Mouse (Mus musculus) CH12F3 (cell line): ENCODE data around the gene Hectd1.

ENCODE experiments used
- in situ Hi-C: fragments of 300-500 bp; cut with MboI; formaldehyde crosslinking; loops from 2 replicates; pipeline ENCODE4 v1.14.3; 2020; ENCODE audit warnings: low sequenced_read_pairs

Gene Hectd1

GRCm38 (mm10) chr12:51810564-51810963 lies 18.8 kb downstream of the Hectd1 start:
- in situ Hi-C loops, result no loop called here

DNA sequence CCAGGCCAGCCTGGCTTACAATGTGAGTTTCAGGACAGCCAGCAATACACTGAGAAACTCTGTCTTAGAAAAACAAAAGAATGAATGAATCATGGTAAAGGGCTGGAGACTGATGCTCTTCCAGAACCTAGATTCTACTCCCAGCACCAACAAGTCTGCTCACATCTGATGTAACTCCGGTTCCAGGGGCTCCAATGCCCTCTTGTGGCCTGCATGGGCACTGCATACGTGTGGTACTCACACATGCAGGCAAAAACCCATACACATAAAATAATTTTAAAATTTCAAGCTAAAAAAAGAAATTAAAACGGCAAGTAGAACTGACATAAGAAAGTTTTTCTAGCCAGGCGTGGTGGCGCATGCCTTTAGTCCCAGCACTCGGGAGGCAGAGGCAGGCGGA lies 44.5 kb downstream of the Hectd1 start:
- in situ Hi-C loops, result no loop called here

DNA sequence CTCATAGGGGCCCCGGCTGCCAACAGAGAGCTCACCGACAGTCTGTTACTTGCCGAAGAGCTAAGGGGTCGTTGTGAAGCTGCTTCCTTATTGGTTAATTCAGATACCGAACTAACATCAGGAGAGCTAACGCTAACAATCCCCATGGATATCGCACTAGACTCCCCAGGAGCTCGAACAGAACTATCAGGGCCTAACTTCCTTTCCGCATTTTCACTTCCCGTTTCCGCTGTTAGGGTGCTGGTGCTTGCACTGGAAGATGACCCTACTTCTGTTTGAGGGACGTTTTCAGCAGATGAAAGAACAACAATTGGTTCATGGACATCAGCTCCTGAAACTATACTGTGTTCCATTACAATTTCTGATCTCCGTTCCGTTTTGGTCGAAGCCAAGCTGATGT lies 60.6 kb downstream of the Hectd1 start:
- in situ Hi-C loops, result loop anchor here (25.0 kb wide), 1 partner anchor 381 kb away; the partner anchor contains the start of gene Scfd1

DNA sequence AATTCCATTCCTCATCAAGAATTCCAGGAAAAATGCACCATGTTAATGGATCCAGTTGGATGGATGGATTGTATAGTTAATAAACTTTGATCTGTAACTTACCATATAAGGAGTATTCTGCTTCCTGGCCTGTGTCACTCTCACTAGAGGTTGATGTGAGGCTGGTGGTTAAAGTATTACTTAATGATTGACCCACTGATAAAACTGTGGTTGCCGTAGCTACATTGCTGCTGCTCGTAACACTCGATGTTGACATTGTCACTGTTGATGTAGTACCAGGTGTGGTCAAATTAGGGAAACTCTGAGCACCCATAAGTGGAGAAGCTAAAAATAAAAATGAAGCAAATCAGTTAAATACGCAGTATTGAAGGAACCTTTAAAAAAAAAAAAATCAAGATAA lies 61.9 kb downstream of the Hectd1 start:
- in situ Hi-C loops, result loop anchor here (25.0 kb wide), 1 partner anchor 380 kb away; the partner anchor contains the start of gene Scfd1

- in situ Hi-C loops, result loop anchor here (25.0 kb wide), 1 partner anchor 372 kb away; the partner anchor contains the start of gene Scfd1
Measured at GRCm38 (mm10) chr12:51759374-51759773, 70.0 kb downstream of the Hectd1 start.

- in situ Hi-C loops, result loop anchor here (25.0 kb wide), 1 partner anchor 369 kb away; the partner anchor contains the start of gene Scfd1
Measured at GRCm38 (mm10) chr12:51756599-51756961, 72.8 kb downstream of the Hectd1 start.

- in situ Hi-C loops, result loop anchor here (25.0 kb wide), 1 partner anchor 369 kb away; the partner anchor contains the start of gene Scfd1
Measured at GRCm38 (mm10) chr12:51755938-51756598, 73.3 kb downstream of the Hectd1 start.

DNA sequence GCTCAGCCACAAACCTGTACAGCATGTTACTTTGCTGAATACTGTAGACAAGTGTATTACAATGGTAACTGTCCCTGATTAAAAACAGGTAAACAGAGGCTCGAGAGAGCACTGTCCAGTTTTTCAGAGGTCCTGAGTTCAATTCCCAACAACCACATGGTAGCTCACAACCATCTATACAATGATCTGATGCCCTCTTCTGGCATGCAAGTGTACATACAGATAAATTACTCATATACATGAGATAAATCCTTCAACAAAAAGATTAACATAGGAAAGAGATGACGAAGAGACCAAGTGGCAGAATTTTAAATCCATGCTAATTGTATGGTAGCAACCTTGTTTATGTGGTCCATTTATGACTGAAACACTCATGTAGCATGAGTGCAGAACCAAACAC lies 82.0 kb downstream of the Hectd1 start:
- in situ Hi-C loops, result no loop called here

- in situ Hi-C loops, result no loop called here
Measured at GRCm38 (mm10) chr12:51744957-51745356, 84.4 kb downstream of the Hectd1 start.

- in situ Hi-C loops, result no loop called here
Measured at GRCm38 (mm10) chr12:51741690-51742089, 87.6 kb downstream of the Hectd1 start.

GRCm38 (mm10) chr12:51736807-51737206 lies 92.5 kb downstream of the Hectd1 start:
- in situ Hi-C loops, result no loop called here

DNA sequence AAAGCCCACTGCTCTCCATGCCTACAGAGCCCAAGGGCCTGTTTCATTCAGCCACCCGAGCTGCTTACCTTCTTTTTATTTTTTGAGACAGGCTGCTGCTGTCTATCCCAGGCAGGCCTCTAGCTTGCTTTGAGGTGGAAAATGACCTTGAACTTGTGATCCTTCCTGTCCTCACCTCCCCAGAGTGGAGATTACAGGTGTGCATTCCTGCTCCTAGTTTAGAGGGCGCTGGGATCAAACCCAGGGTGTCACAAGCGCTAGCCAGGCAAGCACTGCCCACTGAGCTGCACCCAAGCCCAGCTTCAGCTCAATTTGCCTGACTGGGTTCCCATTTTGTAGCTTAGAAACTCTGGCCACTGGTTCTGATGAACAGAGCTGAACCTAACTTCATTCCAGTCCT lies 93.0 kb downstream of the Hectd1 start:
- in situ Hi-C loops, result no loop called here

DNA sequence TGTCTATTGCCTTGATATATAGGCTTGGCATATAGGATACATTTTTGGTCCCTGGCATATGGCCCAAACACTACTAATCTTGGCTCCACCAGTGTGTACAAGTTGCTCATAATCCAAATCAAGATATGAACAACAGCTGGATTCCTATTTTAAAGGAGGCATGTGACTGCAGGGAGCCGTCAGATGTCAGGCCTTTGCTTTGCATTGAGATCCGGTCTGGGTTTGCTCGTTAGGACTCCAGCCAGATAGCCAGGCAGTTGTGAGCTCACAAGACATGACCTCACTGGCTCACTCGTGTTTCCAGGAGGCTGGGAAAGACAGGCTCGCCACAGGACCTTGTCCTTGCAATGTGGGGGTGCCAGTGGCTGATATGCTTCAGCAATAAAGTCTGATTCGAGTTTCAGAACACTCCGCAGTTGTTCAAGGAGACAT lies 93.5 kb downstream of the Hectd1 start:
- in situ Hi-C loops, result no loop called here

GRCm38 (mm10) chr12:51734605-51735211 lies 94.6 kb downstream of the Hectd1 start:
- in situ Hi-C loops, result no loop called here

- in situ Hi-C loops, result no loop called here
Measured at GRCm38 (mm10) chr12:51729827-51730226, 99.5 kb downstream of the Hectd1 start.

DNA sequence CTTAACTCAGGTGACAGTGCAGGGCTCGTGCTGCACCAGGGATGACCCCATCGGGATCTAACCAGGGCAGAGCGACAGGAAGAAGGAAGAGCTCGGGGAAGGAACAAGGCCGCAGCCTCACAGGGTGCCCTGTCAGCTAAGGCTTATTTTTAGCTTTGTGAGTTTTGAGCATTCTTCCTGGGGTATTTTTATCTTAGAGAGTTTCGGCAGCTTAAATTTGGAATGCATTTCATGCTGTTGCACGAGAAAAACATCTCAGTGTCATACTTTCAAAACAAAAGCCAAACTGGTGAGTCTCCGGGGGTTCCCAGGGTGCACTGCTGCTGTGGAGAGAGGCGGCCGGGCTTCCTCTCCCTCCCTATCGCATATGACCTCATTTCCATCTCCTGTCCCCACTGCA lies 100.3 kb downstream of the Hectd1 start:
- in situ Hi-C loops, result no loop called here

DNA sequence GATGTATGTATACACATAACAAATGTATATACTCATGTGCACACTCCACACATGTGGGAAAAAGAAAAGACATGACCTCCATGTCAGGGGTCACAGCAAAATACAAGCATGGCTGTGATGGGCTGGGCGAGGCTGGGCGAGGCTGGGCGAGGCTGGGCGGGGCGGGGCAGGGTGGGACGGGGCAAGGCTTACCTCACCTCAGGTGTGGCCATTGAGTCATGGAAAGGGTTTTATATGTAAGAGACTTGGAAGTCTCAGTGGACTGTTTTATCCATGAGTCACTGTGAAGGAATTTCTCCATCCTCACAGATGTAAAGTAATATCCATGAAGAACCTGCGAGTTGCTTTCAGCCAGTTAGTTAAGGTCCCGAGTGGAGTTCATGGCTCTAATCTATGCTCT lies 107.5 kb downstream of the Hectd1 start:
- in situ Hi-C loops, result no loop called here

DNA sequence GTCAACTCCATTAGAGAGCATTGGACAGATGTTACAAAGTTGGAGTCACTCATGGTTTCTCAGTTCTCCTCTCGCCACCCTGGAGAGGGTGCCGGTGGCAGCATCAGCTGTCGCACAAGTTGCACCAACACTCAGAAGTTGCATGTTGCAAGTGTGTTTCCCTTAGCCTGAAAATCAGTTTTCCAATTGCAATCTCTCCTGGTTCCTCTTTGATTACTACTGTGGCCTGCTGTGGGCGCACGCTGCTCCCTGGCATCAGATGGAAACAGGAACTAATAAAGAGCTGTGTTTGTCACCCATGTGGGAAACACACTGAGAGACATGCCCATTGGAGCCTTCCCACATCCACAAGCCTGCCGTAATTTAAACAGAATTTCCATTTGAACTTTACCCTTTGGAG lies 110.7 kb downstream of the Hectd1 start:
- in situ Hi-C loops, result no loop called here

- in situ Hi-C loops, result no loop called here
Measured at GRCm38 (mm10) chr12:51712685-51713084, 116.7 kb downstream of the Hectd1 start.

GRCm38 (mm10) chr12:51710154-51710553 lies 119.2 kb downstream of the Hectd1 start:
- in situ Hi-C loops, result no loop called here

DNA sequence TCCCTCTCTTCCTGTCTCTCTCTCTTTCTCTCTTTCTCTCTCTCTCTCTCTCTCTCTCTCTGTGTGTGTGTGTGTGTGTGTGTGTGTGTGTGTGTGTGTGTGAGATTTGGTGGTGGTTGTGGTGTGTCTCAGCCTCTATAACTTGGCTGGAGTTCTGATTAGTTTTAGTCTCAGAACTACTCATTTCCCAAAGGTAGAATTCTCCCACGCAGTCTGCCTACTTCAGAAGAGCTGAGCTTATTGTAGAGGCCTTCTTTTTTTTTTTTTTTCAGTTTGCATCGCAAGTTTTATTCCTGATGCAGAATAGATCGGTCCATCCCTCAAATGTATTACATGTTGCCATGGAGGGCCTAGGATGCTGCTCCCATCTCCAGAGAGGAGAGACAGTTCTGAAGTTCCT lies 119.6 kb downstream of the Hectd1 start:
- in situ Hi-C loops, result no loop called here

- in situ Hi-C loops, result no loop called here
Measured at GRCm38 (mm10) chr12:51708941-51709686, 120.2 kb downstream of the Hectd1 start.
